Mouse (Mus musculus) right cerebral cortex, postnatal 14 days (tissue): ENCODE measurements around the gene Tcte2.

Experiments
- DNase-seq: peaks from one replicate; pipeline ENCODE4 v3.0.0; 2022

The Tcte2 gene

DNA sequence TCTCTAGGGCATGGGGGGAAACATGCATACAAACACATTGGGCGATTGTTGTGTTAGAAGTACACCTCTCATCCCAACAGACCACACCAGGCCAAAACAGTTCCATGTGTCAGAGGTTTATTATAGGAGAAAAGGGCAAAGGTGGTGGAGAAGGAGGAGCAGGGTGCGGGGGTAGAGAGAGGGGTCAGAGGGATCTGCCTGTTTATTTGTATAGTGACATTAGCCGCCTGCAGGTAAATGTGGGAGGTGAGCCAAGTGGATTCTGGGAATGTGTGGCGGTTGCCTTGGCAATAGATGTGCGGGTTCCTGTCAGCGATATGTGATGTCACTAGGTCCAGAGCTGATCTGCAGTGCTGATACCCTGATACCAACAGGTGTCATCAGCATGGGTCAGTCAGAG, 45.3 kb downstream of the Tcte2 start:
- DNase-seq, result no peak

DNA sequence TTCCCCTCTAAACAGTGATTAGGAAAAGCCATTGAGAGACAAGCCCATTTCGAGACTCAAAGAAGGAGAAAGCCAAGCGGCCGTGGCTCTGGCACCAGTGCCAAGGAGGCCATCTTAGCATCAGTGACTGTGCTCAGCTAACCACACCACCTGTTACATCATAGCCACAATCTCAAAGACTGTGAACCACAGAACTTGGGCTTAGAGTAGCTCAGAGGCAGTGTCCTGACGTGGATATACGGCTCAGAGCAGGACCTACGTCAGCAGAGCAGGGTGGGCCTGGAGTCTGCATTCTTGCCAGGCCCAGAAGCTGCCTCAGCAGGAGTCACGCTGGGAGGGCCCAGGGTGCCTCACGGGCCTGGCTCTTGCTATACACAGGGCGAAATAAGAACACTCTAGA, 46.1 kb downstream of the Tcte2 start:
- no peak for DNase-seq

- DNase-seq, result no peak
These were observed 47.0 kb downstream of the Tcte2 start for GRCm38 (mm10) chr17:13714654-13715053.

DNA sequence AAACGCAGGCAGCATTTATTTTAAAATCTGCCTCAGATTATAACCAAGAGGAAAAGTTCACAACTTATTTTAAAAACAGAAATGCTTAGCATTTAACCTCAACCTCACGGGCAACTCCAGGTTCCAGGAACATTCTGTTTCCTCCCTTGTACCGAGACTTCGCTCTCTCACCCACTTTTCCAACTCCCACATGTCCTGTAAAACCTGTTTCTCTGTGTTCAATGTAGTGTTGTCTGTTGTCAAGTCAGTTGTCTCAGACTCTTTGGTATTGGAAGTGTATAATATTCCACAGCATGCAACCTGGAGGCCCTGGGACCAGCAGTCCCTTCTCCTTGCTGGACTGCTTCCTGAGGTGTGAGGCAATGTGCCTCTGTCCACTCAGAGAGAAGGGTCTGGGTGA, 47.5 kb downstream of the Tcte2 start:
- DNase-seq, result no peak

- no peak for DNase-seq
These were observed 49.1 kb downstream of the Tcte2 start for GRCm38 (mm10) chr17:13712518-13712917.

- DNase-seq, result no peak
These were observed 49.5 kb downstream of the Tcte2 start for GRCm38 (mm10) chr17:13712116-13712515.

- no peak for DNase-seq
These were observed 50.5 kb downstream of the Tcte2 start for GRCm38 (mm10) chr17:13711173-13711572.

DNA sequence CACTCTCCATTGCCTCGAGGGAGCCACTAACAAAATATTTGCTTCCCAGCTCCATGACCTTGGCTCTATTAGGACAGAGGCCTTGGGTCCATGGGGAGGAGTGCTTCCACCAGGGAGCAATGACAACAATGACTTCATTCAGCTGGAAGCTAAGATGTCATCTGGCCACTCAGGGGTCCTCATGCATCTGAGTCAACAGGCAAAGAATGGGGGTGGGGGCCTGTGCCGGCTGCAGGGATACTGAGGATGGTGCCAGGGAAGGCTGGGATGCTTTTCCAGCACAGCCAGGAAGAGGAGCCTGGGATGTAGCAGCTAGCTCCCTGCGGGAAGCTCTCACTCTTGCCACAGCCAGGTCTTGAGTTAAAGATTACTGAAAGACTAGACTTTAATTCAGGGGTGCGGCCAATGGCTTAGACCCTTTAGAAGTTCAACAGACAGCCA, 56.1 kb downstream of the Tcte2 start:
- no peak for DNase-seq

DNA sequence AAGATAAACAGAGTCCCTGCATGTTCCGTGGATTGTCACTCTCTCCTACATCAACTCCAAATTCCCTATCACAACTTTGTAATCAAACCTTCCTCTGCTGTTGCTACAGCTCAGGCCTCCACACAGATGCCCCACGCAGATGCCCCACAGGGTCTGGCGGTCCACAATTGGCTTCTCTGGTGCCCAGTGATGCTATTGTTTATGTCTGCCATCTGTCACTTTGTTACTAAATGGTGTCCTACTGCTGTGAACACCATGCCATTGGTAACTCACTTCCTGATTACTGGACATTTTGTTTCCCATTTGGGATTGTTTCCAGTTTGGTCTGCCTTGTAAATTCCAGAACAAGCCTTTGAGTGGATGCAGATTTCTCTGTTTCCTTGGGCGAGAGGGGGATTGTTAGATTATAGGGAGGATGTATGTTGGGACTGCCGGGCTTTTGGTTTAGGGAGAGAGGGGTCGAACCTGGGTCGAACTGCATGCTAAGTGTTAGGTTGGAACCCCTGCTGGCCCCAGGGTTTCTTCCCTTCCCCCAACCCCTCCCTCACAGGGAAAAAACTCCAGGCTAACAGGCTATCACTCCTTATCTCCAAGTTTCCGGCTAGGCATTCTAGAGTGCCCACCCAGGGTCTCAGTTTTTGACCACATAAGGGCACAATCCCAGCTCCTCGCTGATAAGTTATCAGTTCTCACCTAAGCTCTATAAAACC, 57.9 kb downstream of the Tcte2 start:
- DNase-seq, result no peak

DNA sequence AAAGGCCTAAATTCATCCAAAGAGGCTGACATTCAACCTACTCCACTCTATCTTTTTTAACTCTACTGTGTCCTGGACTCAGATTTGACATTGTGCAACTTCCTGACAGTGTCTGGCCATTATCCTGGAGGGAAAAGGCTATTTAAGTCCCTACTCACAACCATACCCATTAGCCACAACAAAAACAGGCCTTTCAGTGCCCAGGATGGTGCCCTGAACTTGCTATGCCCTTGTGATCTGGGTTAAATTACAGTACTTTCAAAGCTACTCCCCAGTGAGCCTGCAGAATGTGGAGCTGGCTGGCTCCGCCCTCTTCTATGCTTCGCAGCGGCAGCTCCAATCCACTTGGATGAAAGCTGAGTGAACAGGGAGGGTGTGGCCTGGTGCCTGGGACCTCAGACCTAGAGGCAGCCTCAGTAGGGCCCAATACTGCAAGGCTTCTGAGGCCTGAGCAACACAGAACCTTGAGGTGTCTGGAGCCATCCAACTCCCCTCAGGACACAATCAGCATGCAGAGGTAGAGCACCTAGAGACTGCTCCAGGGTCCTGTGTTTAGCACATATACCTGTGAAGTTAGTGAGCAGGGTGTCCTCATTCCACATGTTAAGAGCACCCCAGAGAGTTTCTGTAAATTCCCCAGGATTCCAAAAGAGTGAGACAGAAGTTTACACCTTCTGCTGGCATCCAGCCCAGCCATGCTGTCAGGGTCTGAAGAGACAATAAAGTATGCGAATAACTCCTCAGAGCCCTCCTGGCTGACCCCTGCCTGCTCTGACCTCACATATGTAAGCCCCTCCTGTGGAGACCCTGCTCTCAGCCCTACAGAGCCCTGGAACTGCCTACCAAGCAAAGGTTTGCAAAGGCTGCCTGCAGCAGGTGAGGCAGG, 61.3 kb downstream of the Tcte2 start:
- DNase-seq, result no peak

DNA sequence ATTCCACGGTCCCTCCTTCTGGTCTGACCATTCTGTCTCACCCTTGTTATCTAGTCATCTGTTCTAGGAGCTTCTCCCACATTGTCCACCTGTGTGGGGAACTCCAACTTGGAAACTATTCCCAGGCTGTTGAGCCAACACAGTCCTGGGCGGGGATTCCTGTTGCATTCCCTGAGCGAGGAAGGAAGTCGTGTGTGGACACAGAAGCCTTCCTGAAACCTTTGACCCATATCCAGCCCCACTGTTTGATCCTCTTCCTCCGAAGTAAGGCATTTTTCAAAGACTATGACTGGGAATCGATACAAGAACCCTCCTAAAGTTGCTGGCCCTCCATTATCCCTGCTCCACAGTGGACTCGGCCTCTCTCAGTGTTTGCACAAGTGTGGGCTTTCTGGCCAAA, 61.9 kb downstream of the Tcte2 start:
- no peak for DNase-seq

DNA sequence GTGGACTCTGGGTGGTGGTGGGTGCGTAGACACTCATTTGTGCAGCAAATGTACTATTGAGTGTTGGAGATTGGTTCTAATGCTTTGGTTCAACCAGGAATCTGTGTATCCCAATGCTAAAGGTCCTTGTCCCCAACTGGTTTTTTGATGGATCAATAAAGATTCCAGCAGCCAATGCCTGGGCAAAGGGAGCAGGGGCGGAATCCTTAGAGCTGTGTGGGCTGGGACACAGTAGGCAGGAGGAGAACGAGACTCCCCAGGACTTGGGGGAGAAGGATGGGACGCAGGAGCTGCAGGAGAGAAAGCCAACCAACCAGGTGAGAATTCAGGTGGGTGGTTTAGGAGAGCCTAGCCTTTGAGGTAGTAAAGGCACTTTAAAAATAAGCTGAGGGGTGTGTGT, 63.4 kb downstream of the Tcte2 start:
- DNase-seq, result no peak

GRCm38 (mm10) chr17:13697646-13698045, 64.0 kb downstream of the Tcte2 start:
- no peak for DNase-seq

GRCm38 (mm10) chr17:13695881-13696280, 65.7 kb downstream of the Tcte2 start:
- no peak for DNase-seq

GRCm38 (mm10) chr17:13695211-13695610, 66.4 kb downstream of the Tcte2 start:
- DNase-seq, result no peak

DNA sequence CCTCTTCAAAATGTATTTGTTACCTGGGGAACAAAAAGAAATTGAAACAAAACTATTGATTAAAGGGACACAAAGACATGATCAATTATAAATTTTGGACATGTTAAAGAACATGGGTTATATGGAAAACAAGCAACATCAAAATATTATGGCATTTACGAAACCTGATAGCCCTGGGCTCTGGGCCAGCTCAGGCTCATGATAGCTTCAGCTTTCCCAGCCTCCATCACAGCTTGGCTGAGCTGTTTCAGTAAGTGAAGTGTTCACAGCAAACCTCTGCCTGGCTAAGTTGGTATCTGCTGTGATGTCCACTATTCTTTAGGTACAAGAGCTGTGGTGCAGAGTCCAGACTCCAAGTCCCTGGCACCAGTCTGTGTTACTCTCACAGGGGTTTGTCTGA, 67.4 kb downstream of the Tcte2 start:
- no peak for DNase-seq

DNA sequence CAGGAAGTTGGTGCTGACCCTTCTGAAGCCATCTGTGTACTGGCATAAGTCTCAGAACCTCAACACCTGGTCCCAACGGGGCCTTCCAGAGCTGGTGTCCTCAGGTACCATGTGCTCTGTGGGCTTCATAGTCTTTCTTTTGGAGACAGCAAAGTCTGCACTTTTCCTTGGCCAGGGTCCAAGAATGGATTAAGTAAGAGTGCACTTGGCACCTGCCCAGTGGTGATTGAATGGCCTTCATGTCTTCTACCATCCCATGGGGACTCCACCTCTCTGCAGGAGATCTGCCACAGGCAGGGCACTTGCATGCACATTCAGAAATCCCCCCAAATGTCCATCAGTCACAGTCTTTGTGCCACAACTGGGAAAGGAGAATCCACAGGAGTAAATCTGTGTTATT, 74.0 kb downstream of the Tcte2 start:
- no peak for DNase-seq

DNA sequence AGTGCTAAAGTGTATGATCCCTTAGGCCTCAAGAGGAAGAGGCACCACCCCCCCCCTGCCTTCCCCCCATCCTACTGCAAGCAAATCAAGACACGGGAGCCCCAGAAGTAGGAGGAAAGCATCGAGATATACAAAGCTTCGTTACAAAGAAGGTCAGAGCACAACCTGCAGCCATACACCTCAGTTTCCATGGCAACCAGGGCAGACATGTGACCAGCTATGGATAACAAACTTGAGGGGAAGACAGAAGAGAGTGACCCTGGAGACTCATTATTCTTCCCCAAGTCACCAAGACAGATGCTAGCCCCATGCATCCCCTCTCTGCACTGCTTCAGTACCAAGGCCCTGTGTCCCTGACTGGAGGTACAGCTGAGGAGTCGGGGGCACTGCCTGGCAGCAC, 74.5 kb downstream of the Tcte2 start:
- DNase-seq, result no peak

DNA sequence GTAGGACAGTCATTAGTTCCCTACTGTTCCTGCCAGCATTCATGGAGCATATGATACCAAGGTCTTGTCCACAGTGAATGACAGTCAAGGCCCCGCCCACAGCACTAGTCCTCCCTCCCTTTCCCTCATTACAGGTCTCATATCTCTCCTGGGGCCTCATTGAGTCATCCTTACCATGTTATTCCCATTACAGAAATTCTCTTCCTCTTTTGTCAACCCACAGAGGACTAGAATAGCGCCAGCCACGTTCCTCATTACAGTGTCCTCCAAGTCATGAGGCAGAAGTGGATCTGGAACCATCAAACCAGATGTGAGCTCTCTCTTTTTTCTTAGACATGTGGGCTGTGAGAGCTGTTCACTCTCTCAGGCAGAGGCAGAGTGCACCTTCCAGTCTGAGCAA, 76.0 kb downstream of the Tcte2 start:
- no peak for DNase-seq

DNA sequence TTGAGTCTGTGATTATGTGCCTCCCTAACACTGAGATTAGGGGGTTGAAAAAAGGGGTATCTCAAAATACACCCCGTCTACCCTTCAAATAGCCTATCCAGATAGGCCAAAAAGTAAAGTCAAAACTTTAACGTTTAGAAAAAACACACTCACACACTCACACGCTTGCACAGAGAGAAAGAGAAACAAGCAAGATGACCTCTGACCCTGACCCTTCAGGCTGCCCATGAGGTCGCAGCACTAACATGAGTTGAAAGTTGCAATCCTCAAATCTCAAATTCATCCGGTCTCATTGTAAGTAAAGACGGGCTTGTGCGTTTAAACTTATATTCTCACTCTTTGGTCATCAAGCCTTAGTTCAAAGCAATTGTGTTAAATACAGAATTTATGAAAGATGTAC, 77.4 kb downstream of the Tcte2 start:
- no peak for DNase-seq

DNA sequence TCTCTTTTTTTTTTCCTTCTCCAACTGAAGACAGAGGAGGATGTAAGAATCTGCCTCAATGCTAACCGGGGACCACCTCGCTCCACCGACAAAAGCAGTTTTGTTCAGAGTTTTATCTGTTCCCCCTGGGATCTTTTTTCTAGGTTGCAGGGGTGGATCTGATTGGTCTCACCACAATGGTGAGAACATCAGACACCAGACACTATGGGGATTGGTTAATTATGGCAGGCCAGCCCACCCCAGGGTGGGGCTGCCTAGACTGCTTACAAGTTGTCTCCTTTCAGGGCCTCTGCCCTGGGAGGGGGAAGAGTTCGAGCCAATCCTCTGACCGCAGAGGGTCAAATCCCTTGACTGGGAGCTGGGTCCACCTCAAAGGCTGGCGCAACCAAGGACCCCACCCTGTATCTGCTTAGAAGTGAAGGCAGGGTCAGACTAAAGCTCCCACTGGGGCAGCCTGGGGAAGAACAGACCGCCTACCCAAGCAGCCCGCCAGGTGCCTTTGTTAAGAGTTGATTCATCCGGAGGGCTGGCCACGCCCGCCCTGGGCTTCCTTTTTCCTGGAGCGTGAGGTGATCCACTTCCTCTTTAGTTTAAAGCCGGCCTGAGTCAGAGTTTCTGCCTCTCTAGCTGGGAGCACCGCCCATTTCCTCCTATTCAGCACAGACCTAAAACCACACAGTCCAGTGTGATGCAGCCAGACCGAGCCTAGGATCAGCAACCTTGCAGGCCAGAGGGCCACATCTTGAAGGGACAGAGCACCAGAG, 78.0 kb downstream of the Tcte2 start:
- DNase-seq, result no peak

- no peak for DNase-seq
These were observed 78.6 kb downstream of the Tcte2 start for GRCm38 (mm10) chr17:13683027-13683410.

DNA sequence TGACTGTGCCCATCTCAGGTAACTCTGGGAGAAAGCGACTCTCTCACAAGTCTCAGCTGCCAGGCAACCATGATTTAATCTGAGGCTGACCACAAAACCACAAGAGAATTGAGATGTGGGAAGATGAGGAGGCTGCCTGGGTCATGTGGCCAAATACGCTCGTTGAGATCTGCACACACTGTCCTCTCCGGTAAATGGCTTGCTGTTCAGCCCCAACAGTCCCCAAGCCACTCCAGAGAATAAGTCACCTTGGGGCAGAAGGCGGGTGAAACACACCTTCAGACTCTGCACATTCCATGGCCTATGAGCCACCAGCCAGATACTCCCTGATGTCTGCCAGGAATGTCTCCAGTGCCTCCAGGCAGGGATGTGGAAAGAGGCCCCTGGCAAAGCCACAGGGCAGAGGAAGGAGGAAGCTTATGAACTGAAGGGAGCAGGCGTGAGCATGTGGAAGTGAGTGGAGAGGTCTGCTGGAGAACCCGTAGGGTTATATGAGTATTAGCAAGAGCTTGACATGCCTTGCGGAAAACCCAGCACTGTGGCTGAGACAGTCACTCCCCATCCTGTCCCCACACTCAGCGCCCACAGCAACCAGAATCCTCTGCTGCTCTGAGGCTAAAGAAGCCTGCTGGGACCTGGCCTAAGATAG, 79.1 kb downstream of the Tcte2 start:
- DNase-seq, result no peak
